Mouse (Mus musculus): Measurements from ENCODE around the gene Enthd1. TPM values are rescaled to one million over a fixed set of nuclear protein-coding genes. Genes with fewer than 3 reads are reported as not detected.

The Enthd1 gene
- polyA plus RNA-seq, 1 experiment from 2014 or later = not detected

DNA sequence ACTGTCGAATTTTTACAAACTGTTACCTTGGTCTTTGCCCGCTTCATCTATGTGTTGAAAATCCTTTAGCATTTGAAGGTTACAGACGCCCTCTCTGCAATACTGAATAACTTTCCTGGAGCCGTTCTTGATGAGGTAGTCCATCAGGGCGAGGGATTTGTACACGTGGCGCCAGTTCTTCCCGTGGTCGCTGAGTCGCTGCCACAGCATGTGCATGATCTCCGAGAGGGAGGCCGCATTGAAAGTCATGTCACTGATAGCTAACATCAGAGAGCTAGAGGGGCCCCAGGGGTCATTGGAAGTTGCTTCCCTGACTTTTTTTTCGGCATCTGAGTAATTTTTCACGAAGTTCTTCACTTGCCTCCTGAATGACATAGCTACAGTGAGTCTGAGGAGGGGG is 5.0 kb downstream of the Enthd1 start:
- H3K27me3 ChIP-seq (replicated peaks) = no peaks in the 10 kb centered on the region
- no peak for ATAC-seq (ENCODE audit: low FRiP score)
- WGBS = 72% methylated on average over 14 of the region's 14 CpGs
- no peak overlapping the region for H3K27ac ChIP-seq (replicated peaks)
- H3K4me3 ChIP-seq (replicated peaks) = no peak overlapping the region
- H3K9ac ChIP-seq (replicated peaks) = no peak overlapping the region
- H3K4me2 ChIP-seq = no peak overlapping the region
- H3K4me1 ChIP-seq = no peaks in the 10 kb centered on the region
- H3K36me3 ChIP-seq = no peaks in the 10 kb centered on the region
- H3K9me3 ChIP-seq (replicated peaks) = no peaks in the 10 kb centered on the region

DNA sequence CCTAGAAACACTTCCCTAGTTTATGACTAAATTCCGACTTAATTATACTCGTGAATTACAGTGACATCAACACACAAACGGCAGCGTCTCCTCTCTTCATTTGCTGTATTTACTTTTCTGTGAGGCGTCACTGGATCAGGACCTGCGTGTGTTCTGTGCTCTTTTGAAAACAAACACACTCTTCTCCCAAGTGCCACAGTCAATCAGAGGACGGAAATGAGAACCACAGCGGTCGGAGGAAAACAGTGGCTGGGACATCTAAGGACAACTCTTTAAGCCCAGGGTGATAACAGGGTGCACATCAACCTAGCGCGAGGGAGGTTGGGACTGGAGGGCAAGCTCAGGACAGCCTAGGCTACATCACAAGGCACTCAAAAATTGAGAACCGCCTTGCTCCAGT is 5.4 kb downstream of the Enthd1 start:
- H3K27me3 ChIP-seq (replicated peaks) = no peaks in the 10 kb centered on the region
- H3K27ac ChIP-seq (replicated peaks) = no peak overlapping the region
- H3K36me3 ChIP-seq = no peaks in the 10 kb centered on the region
- no peak overlapping the region for H3K4me3 ChIP-seq (replicated peaks)
- ATAC-seq (ENCODE audit: low FRiP score) = no peak
- H3K9me3 ChIP-seq (replicated peaks) = no peaks in the 10 kb centered on the region
- no peak overlapping the region for H3K9ac ChIP-seq (replicated peaks)
- no peak overlapping the region for H3K4me2 ChIP-seq
- WGBS = 58% methylated on average over 12 of the region's 12 CpGs
- H3K4me1 ChIP-seq = no peaks in the 10 kb centered on the region

DNA sequence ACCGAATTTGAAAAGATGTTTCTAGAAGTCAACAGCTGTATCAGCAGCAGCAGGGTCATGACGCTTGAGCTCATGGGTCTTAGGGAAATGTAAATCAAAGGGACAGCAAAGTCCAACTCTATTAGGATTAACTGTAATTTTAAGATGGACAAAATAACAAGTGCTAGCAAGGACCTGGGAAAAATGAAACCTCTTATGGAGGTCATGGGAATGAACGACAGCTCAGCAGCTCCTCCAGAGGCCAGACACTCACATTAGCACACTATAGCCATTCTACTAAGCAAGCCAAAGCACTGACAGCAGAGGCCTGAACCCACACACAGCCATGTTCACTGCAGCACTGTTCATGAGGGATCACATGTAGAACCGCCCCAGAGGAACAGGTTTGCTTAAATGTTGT is 7.2 kb downstream of the Enthd1 start:
- no peak overlapping the region for H3K9ac ChIP-seq (replicated peaks)
- H3K4me2 ChIP-seq = no peak overlapping the region
- WGBS = 77% methylated on average over 4 of the region's 4 CpGs
- ATAC-seq (ENCODE audit: low FRiP score) = no peak
- no peak overlapping the region for H3K4me3 ChIP-seq (replicated peaks)
- no peak overlapping the region for H3K27ac ChIP-seq (replicated peaks)
- no peaks in the 10 kb centered on the region for H3K9me3 ChIP-seq (replicated peaks)
- no peaks in the 10 kb centered on the region for H3K36me3 ChIP-seq
- no peaks in the 10 kb centered on the region for H3K4me1 ChIP-seq
- H3K27me3 ChIP-seq (replicated peaks) = no peaks in the 10 kb centered on the region

DNA sequence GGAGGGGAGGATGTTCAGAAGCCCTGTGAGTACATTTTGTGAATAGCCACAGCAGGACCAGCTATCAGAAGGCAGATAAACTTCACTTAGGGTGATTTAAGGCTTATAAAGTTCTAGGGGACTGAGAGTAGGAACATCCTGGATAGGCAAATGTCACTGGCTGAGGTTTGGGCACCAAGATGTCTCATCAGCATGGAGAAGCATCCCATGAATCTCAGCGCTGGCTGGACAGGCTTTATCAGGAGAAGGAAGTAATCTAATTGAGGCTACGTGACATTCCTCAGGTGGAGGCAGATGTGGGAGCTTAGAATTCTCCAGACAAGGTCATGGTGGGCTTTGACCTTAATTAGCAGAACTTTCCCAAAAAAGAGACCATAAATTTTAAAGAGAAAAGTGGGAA is 8.9 kb downstream of the Enthd1 start:
- Histone ChIP-seq H3K4me2 (no peak overlapping the region), H3K9ac (replicated peaks) (no peak overlapping the region), H3K4me3 (replicated peaks) (no peak overlapping the region), H3K27me3 (replicated peaks) (no peaks in the 10 kb centered on the region), H3K36me3 (no peaks in the 10 kb centered on the region), H3K27ac (replicated peaks) (no peak overlapping the region), H3K9me3 (replicated peaks) (no peaks in the 10 kb centered on the region), H3K4me1 (no peaks in the 10 kb centered on the region)
- WGBS = 89% methylated on average over 2 of the region's 2 CpGs
- ATAC-seq (ENCODE audit: low FRiP score) = no peak

DNA sequence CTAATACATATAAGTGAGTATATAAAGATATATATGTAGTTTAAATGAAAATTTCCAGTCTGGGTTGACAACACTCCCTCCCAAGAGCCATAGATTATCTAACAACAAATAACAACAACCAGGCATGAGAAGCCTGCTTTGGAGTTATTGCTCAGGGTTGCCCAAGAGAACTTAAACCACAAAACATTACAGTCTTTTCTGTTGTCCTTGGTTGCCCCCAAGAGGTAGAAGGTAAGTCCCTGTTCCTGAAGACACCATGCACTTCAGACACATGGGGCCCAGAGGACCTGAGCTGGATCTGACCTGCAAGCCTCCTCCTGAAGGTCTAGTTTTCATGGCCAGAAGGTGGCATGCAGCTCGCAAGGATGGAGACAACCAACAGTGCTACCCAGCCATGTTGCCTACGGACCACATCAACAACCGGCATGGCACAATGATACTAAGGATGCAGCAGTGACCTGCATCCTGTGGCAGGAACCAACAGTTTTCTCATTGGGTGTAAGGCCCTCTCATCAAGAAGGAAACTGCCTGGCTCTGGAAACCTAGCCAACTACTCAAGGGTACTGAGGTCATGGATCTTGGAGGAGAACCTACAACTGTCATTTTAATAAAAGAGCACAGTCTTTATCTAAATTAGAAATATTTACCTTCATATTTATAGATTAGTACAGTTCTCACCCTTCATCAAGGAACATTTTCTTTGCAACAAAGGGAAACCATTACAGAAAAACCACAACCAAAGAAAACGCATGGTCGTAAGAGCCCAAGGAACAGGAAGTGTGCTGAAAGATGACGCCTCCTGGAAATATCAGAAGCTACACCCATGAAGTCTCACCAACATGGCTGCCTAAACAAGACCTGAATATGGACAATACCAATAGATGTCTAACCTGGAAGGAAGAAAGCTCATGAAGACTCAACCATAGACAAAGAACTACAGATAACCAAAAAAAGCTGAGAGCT is 9.8 kb downstream of the Enthd1 start:
- Histone ChIP-seq H3K4me3 (replicated peaks) (no peak overlapping the region), H3K36me3 (no peaks in the 10 kb centered on the region)

DNA sequence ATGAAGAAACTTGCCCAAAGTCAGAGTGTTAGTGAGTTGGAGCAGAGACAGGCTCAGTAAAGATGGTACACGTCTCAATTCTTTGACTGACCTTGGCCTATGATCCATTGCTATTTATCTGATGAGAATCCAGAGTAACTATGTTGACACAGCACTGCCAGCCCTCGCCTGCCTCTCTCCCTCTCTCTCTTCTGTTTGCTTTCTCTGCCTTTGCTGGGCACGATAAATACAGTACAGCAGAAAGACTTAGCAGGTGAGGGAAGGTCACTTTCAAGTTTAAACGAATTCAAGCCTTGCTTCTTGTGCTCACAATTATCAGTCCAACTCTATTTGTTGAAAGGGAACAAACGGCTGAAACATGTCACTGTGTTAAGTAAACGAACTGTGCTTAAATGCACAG is 19.5 kb downstream of the Enthd1 start:
- H3K9ac ChIP-seq (replicated peaks) = no peak overlapping the region
- no peaks in the 10 kb centered on the region for H3K27me3 ChIP-seq (replicated peaks)
- no peaks in the 10 kb centered on the region for H3K36me3 ChIP-seq
- no peaks in the 10 kb centered on the region for H3K9me3 ChIP-seq (replicated peaks)
- no peak overlapping the region for H3K4me2 ChIP-seq
- ATAC-seq (ENCODE audit: low FRiP score) = no peak
- WGBS = 74% methylated on average over 6 of the region's 6 CpGs
- H3K4me3 ChIP-seq (replicated peaks) = no peak overlapping the region
- H3K4me1 ChIP-seq = no peaks in the 10 kb centered on the region
- no peak overlapping the region for H3K27ac ChIP-seq (replicated peaks)

More for the DNA sequence above, 9.8 kb downstream of the Enthd1 start:
- no peak overlapping the region for H3K9ac ChIP-seq (replicated peaks)
- no peaks in the 10 kb centered on the region for H3K4me1 ChIP-seq
- 93% methylated on average over 6 of the region's 6 CpGs for WGBS
- no peaks in the 10 kb centered on the region for H3K27me3 ChIP-seq (replicated peaks)
- ATAC-seq (ENCODE audit: low FRiP score) = no peak
- no peak overlapping the region for H3K27ac ChIP-seq (replicated peaks)
- no peaks in the 10 kb centered on the region for H3K9me3 ChIP-seq (replicated peaks)
- no peak overlapping the region for H3K4me2 ChIP-seq

DNA sequence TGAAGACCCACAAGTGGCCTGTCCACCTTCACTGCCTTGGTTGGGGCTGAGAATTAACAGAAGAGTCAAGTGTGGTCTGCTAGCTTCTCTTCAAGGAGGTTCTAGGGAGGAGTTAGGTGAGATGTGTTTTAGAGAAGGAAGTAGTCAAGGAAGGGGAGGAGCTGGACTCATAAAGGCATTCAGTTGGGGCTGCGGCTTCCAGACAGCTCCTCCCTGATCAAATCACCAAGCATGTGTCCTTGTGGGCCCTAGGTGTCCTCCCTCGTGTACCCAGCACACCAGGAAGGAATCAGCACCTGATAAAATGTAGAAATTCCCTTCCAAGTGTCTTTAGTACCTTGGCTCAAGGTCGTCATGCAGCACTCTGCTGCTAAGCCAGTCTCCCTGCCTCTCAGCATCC is 20.8 kb downstream of the Enthd1 start:
- H3K27me3 ChIP-seq (replicated peaks) = no peaks in the 10 kb centered on the region
- no peak overlapping the region for H3K9ac ChIP-seq (replicated peaks)
- H3K4me1 ChIP-seq = no peaks in the 10 kb centered on the region
- no peak overlapping the region for H3K27ac ChIP-seq (replicated peaks)
- no peak overlapping the region for H3K4me2 ChIP-seq
- ATAC-seq (ENCODE audit: low FRiP score) = no peak
- H3K9me3 ChIP-seq (replicated peaks) = no peaks in the 10 kb centered on the region
- WGBS = 61% methylated on average over 3 of the region's 3 CpGs
- no peak overlapping the region for H3K4me3 ChIP-seq (replicated peaks)
- no peaks in the 10 kb centered on the region for H3K36me3 ChIP-seq

DNA sequence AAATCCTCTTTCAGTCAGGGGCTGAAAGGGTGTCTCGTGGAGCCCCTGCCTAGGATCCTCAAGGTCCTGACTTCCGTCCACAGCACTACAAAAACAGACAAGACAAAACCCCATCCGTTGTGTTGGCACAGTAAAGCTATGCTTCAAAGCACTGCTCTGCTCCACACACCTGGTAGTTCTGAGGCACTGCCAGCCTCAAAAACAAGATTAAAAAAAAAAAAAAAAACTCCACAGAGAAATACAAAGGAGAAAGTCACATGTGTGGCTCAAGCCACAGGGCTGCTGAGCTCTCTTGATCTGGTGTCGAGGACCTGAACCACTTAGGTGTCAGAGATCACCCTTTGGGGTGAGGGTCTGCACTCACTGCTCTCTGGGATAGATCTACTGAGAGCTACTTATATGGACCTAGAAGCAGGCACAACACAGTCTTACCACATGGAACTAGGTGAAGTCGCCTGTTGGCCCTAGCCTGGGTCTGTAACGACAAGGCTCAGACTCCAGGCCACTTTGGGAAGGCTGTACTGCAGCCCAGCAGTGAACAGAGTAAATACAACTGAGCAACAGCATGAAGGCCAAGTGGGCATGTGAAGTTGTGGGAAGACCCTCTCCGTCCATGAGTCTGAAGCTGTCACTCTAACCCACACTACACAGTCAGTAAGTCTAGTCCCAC is 26.1 kb downstream of the Enthd1 start:
- Histone ChIP-seq H3K36me3 (no peaks in the 10 kb centered on the region), H3K4me2 (no peak overlapping the region), H3K27me3 (replicated peaks) (no peaks in the 10 kb centered on the region), H3K4me1 (no peaks in the 10 kb centered on the region), H3K9ac (replicated peaks) (no peak overlapping the region), H3K4me3 (replicated peaks) (no peak overlapping the region), H3K27ac (replicated peaks) (no peak overlapping the region), H3K9me3 (replicated peaks) (no peaks in the 10 kb centered on the region)
- ATAC-seq (ENCODE audit: low FRiP score) = no peak
- 89% methylated on average over 7 of the region's 7 CpGs for WGBS

DNA sequence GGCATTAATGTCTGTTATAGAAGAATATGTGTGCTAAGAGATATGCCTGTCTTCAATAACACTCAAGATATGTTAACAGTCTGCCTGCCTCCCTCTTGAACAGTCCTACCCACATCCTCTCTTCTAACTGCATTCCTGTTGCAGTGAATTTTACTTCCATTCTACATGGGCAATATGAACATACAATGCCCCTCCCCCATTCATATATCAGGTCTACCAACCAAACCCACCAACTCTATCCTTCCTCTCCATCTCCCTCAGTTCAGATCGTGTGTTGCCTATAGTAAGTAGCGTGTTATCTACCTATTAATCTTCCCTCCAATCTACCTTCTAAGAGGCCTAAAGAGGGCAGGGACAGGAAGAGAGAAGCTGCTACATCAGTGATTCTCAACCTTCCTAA is 26.9 kb downstream of the Enthd1 start:
- 91% methylated on average over 2 of the region's 2 CpGs for WGBS

DNA sequence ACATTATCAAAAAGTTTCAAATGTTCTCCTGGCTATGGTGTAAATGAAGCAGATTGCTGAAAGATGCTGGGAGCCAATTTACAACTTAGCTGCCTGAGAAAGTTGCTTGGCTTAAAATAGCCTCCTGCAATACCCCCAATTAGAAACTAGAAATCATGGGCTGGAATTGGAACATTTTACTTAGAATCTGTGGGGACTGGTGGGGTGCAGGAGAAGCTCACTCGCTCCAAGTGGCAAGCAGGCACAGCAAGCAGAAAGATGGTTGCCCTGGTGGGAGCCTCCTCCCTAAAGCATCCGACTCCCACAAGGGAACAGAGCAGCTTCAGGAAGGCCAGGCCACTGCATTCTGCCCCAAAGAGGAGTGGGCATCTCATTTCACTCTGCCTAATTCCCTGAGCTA is 28.9 kb downstream of the Enthd1 start:
- no peak overlapping the region for H3K4me2 ChIP-seq
- H3K4me3 ChIP-seq (replicated peaks) = no peak overlapping the region
- 79% methylated on average over 2 of the region's 2 CpGs for WGBS
- H3K27me3 ChIP-seq (replicated peaks) = no peaks in the 10 kb centered on the region
- H3K36me3 ChIP-seq = no peaks in the 10 kb centered on the region
- no peak for ATAC-seq (ENCODE audit: low FRiP score)
- no peak overlapping the region for H3K9ac ChIP-seq (replicated peaks)
- no peak overlapping the region for H3K27ac ChIP-seq (replicated peaks)
- H3K9me3 ChIP-seq (replicated peaks) = no peaks in the 10 kb centered on the region
- peaks cover 4% of the 10 kb centered on the region; the same call in 1 of the 2 replicates for H3K4me1 ChIP-seq

More for the DNA sequence above, 26.9 kb downstream of the Enthd1 start:
- no peaks in the 10 kb centered on the region for H3K27me3 ChIP-seq (replicated peaks)
- H3K4me3 ChIP-seq (replicated peaks) = no peak overlapping the region
- no peaks in the 10 kb centered on the region for H3K36me3 ChIP-seq
- no peak overlapping the region for H3K27ac ChIP-seq (replicated peaks)
- H3K9ac ChIP-seq (replicated peaks) = no peak overlapping the region
- ATAC-seq (ENCODE audit: low FRiP score) = no peak
- H3K4me2 ChIP-seq = no peak overlapping the region
- H3K9me3 ChIP-seq (replicated peaks) = no peaks in the 10 kb centered on the region
- peaks cover 4% of the 10 kb centered on the region; the same call in 1 of the 2 replicates for H3K4me1 ChIP-seq

DNA sequence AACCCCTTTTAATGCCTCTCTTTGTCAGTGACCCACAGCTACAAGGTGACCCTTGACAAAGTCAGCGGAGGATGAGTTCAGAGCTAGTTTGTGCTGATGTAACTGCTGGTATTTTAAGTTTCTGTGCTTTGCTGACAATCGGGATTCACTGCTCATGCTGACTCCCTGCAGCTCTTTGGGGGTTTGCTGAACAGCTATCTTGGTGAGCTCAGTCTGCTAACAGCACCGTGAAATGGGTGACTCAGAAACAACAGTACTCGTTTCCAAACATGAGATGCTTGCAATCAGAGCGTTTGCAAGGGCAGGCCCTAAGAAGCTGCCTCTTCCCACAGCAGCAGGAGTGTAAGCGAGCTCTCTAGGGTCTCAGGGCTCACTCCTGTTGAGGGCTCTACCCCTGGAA is 31.7 kb downstream of the Enthd1 start:
- ATAC-seq (ENCODE audit: low FRiP score) = no peak
- Histone ChIP-seq H3K27ac (replicated peaks) (no peak overlapping the region), H3K4me2 (no peak overlapping the region), H3K36me3 (no peaks in the 10 kb centered on the region), H3K9ac (replicated peaks) (no peak overlapping the region), H3K4me3 (replicated peaks) (no peak overlapping the region), H3K4me1 (peaks cover 15% of the 10 kb centered on the region), H3K27me3 (replicated peaks) (no peaks in the 10 kb centered on the region), H3K9me3 (replicated peaks) (no peaks in the 10 kb centered on the region)
- WGBS = 49% methylated on average over 6 of the region's 6 CpGs
